Mouse (Mus musculus): Measurements from ENCODE around the gene Ptpn12.

DNA sequence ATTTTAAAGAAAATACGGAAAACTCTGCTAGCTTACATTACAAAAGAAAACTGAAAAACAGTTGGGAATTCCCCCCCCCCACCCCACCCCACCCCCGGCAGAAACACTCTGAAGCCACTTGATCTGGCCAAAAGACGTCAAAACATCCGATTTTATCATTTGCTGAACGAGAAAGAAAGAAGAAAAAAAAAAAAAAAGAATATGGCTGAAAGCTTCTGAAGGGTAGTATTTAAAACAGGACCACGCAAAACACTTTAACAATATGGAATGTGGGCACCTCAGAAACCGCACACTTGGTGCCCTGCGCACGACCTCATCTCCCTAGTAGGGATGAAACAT lies 105.2 kb downstream of the Ptpn12 start:
- TF ChIP-seq CTCF (IDR thresholded peaks at IDR 0.05; ENCODE audit: low read depth) (no peak), EP300 (IDR thresholded peaks at IDR 0.05; ENCODE audit: low read depth) (no peak)

Data from heart, postnatal 0 days (tissue).